In genomic region chr6:112210238-112210950, GRCm38 (mm10) we compare ENCODE assay signal across 8 mouse cellular contexts.
DNase-seq lines count a peak whose midpoint lies in the region; ATAC-seq and TF ChIP-seq lines count a peak whose summit lies in the region.

No protein-coding gene starts in this region.

- no peak overlapping the region for H3K4me3 ChIP-seq in hindbrain, embryonic 12.5 days
- no peak overlapping the region for H3K4me3 ChIP-seq in limb, embryonic 14.5 days (replicated peaks; ENCODE audit: low read length)
- no peak overlapping the region for H3K4me3 ChIP-seq in midbrain, embryonic 16.5 days (ENCODE audit: low read depth, low read length)

- 34% methylated on average over 8 of the region's 8 CpGs for WGBS in hindbrain, embryonic 12.5 days
- WGBS in limb, embryonic 14.5 days, result 22% methylated on average over 8 of the region's 8 CpGs
- 46% methylated on average over 8 of the region's 8 CpGs for WGBS in midbrain, embryonic 16.5 days

- no peaks in the 10 kb centered on the region for H3K36me3 ChIP-seq in hindbrain, embryonic 12.5 days
- no peaks in the 10 kb centered on the region for H3K36me3 ChIP-seq in limb, embryonic 14.5 days (ENCODE audit: control insufficient read depth, insufficient read depth, low read length)
- H3K36me3 ChIP-seq in midbrain, embryonic 16.5 days (ENCODE audit: control insufficient read depth, insufficient read depth, low read length), result no peaks in the 10 kb centered on the region

- peak; percentile 87 for ATAC-seq in hindbrain, embryonic 12.5 days (ENCODE audit: low FRiP score)
- ATAC-seq in limb, embryonic 14.5 days (ENCODE audit: low FRiP score, low read depth), result peak; percentile 86
- ATAC-seq in midbrain, embryonic 16.5 days, result peak; percentile 93
- no peak for ATAC-seq in monocyte, adult 5-6 weeks (replicated peaks; ENCODE audit: insufficient number of reproducible peaks, low FRiP score, low TSS enrichment, poor library complexity, severe bottlenecking)
- no peak for ATAC-seq in inflammation-experienced regulatory T-cells, adult 6 months

- H3K27ac ChIP-seq in hindbrain, embryonic 12.5 days, result peak overlapping the region; percentile 69
- H3K27ac ChIP-seq in limb, embryonic 14.5 days (replicated peaks; ENCODE audit: low read depth, low read length), result peak overlapping the region; percentile 58
- peak overlapping the region; percentile 23 for H3K27ac ChIP-seq in midbrain, embryonic 16.5 days (ENCODE audit: low read length)

- H3K4me1 ChIP-seq in hindbrain, embryonic 12.5 days, result peaks cover 10% of the 10 kb centered on the region; the same call in 1 of the 2 replicates
- H3K4me1 ChIP-seq in limb, embryonic 14.5 days (ENCODE audit: control insufficient read depth, insufficient read depth, low read length), result peaks cover 13% of the 10 kb centered on the region
- H3K4me1 ChIP-seq in midbrain, embryonic 16.5 days (ENCODE audit: control insufficient read depth, insufficient read depth, low read length), result peaks cover 3% of the 10 kb centered on the region; the same call in 1 of the 2 replicates

- no peaks in the 10 kb centered on the region for H3K9me3 ChIP-seq in hindbrain, embryonic 12.5 days (replicated peaks)
- no peaks in the 10 kb centered on the region for H3K9me3 ChIP-seq in limb, embryonic 14.5 days (ENCODE audit: control insufficient read depth, low read length)
- no peaks in the 10 kb centered on the region for H3K9me3 ChIP-seq in midbrain, embryonic 16.5 days (replicated peaks; ENCODE audit: control insufficient read depth, low read length, poor library complexity, severe bottlenecking)

- no peak overlapping the region for H3K9ac ChIP-seq in hindbrain, embryonic 12.5 days
- H3K9ac ChIP-seq in limb, embryonic 14.5 days (ENCODE audit: low read depth, low read length, severe bottlenecking), result no peak overlapping the region
- H3K9ac ChIP-seq in midbrain, embryonic 16.5 days (ENCODE audit: low read depth, low read length), result no peak overlapping the region

- H3K27me3 ChIP-seq in hindbrain, embryonic 12.5 days, result 0 out of 2 replicates have a peak, but pooled peaks cover 3% of the 10 kb centered on the region
- no peaks in the 10 kb centered on the region for H3K27me3 ChIP-seq in limb, embryonic 14.5 days (ENCODE audit: control insufficient read depth, insufficient read depth, low read length)
- H3K27me3 ChIP-seq in midbrain, embryonic 16.5 days (ENCODE audit: control insufficient read depth, insufficient read depth, low read depth, low read length), result no peaks in the 10 kb centered on the region

- peak; percentile 91 for DNase-seq in Muller cell, postnatal 12 days (ENCODE audit: inconsistent ontology term)
- peak; percentile 52 for DNase-seq in adrenal gland, postnatal 25 days
- DNase-seq in gastrocnemius, adult 18-20 months (ENCODE audit: low spot score), result peak; percentile 21
- peak; percentile 75 for DNase-seq in limb, embryonic 14.5 days (ENCODE audit: low spot score)

- no peak overlapping the region for H3K4me2 ChIP-seq in hindbrain, embryonic 12.5 days (replicated peaks)
- no peak overlapping the region for H3K4me2 ChIP-seq in limb, embryonic 14.5 days (replicated peaks; ENCODE audit: low read depth, low read length, severe bottlenecking)
- H3K4me2 ChIP-seq in midbrain, embryonic 16.5 days (ENCODE audit: low read length), result no peak overlapping the region

- no peak for TF ChIP-seq POLR2A in limb, embryonic 14.5 days (IDR thresholded peaks at IDR 0.05; ENCODE audit: borderline replicate concordance, extremely low read depth, insufficient read depth, insufficient read length)

Comparison
In these comparisons a context has a peak if more than half of its experiments do, and no peak if none do; other contexts are left out.
1. DNase-seq: peak in every context shown above with its lines; median percentile 91 in Muller cell, postnatal 12 days; 75 in limb, embryonic 14.5 days; 52 in adrenal gland, postnatal 25 days; 21 in gastrocnemius, adult 18-20 months.
2. ATAC-seq: peak in hindbrain, embryonic 12.5 days (single experiment), limb, embryonic 14.5 days (single experiment) and midbrain, embryonic 16.5 days (single experiment); none in monocyte, adult 5-6 weeks (single experiment) and inflammation-experienced regulatory T-cells, adult 6 months (single experiment).
3. Peak in every context shown above with its lines, with median percentiles within 50 percentile points of each other: H3K27ac ChIP-seq.